Mouse (Mus musculus) forebrain, embryonic 14.5 days (tissue): ENCODE measurements around the gene F10. TPM values are rescaled to one million over a fixed set of nuclear protein-coding genes. Genes with fewer than 3 reads are reported as not detected.
"Not testable (repeated sequence)": the region's sequence is repeated elsewhere in the genome, so short reads cannot be mapped to it uniquely, and the experiment has no call there.

Experiments
- ATAC-seq: fragments of 200-750 bp; cut with Nextera tagmentation; 2 replicates; pipeline ENCODE4 v1.8.0; 2017; ENCODE audit warnings: mild to moderate bottlenecking, moderate library complexity
- DNase-seq: peaks from one replicate; pipeline ENCODE4 v3.0.0-alpha.2; 2015; ENCODE audit warnings: low spot score
- H3K27ac ChIP-seq: fragments of 300-500 bp; sonication (generic); 2 replicates; pipeline ENCODE4 v1.5.1; 2014; ENCODE audit warnings: low read depth, mild to moderate bottlenecking, control low read depth, low read length, moderate library complexity
- H3K27me3 ChIP-seq: fragments of 300-500 bp; sonication (generic); replicated peaks from 2 replicates; pipeline ENCODE4 v1.6.1; 2014; ENCODE audit warnings: low read length, control low read depth, mixed read lengths; ENCODE audit not compliant: control insufficient read depth, insufficient read depth
- H3K36me3 ChIP-seq: fragments of 300-500 bp; sonication (generic); 2 replicates; pipeline ENCODE4 v1.6.1; 2014; ENCODE audit warnings: low read length, control low read depth; ENCODE audit not compliant: control insufficient read depth, insufficient read depth
- H3K4me1 ChIP-seq: fragments of 300-500 bp; sonication (generic); 2 replicates; pipeline ENCODE4 v1.6.1; 2014; ENCODE audit warnings: antibody characterized with exemption, low read length, control low read depth; ENCODE audit not compliant: control insufficient read depth, insufficient read depth
- H3K4me2 ChIP-seq: fragments of 300-500 bp; sonication (generic); 2 replicates; pipeline ENCODE4 v1.6.1; 2014; ENCODE audit warnings: mild to moderate bottlenecking, control low read depth, low read length
- H3K4me3 ChIP-seq: fragments of 300-500 bp; sonication (generic); 2 replicates; pipeline ENCODE4 v1.5.1; 2014; ENCODE audit warnings: low read depth, low read length, control low read depth
- H3K9ac ChIP-seq: fragments of 300-500 bp; sonication (generic); 2 replicates; pipeline ENCODE4 v1.6.1; 2014; ENCODE audit warnings: mild to moderate bottlenecking, low read length, control low read depth, moderate library complexity
- H3K9me3 ChIP-seq: fragments of 300-500 bp; sonication (generic); replicated peaks from 2 replicates; pipeline ENCODE4 v1.6.1; 2016; ENCODE audit warnings: low read length, control low read depth, mixed read lengths; ENCODE audit not compliant: control insufficient read depth
- WGBS: fragments of 180-500 bp; shearing (Covaris S2); extraction: QIAGEN DNeasy Blood & Tissue Kit; methylation state at CpG from one replicate; pipeline ENCODE4 v1.1.7; 2014; 5-methylcytosine and 5-hydroxymethylcytosine counted together
- polyA plus RNA-seq: library from polyadenylated mRNA; unstranded; fragments of >200 nt; fragmentation: Nextera tagmentation; extraction: Ambion mirVana; gene quantifications from 2 replicates; pipeline ENCODE4 v1.2.1, GENCODE M21; 2014

F10 gene
- polyA plus RNA-seq, 1 experiment from 2014 or later = not detected

DNA sequence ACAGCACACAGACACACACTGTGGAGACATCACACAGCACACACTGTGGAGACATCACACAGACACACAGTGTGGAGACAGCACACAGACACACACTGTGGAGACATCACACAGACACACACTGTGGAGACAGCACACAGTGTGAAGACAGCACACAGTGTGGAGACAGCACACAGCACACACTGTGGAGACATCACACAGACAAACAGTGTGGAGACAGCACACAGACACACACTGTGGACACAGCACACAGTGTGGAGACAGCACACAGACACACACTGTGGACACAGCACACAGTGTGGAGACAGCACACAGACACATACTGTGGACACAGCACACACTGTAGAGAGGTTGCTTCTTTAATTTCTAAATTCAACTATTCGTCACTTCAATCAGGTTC is 38.5 kb downstream of the F10 start:
- H3K9me3 ChIP-seq, H3K27ac ChIP-seq, DNase-seq, ATAC-seq, H3K27me3 ChIP-seq, H3K4me2 ChIP-seq, H3K4me3 ChIP-seq, H3K9ac ChIP-seq, H3K4me1 ChIP-seq: not testable (repeated sequence)
- peaks cover 80% of the 10 kb centered on the region for H3K36me3 ChIP-seq
- WGBS = 88% methylated on average over 1 of the region's 1 CpGs

DNA sequence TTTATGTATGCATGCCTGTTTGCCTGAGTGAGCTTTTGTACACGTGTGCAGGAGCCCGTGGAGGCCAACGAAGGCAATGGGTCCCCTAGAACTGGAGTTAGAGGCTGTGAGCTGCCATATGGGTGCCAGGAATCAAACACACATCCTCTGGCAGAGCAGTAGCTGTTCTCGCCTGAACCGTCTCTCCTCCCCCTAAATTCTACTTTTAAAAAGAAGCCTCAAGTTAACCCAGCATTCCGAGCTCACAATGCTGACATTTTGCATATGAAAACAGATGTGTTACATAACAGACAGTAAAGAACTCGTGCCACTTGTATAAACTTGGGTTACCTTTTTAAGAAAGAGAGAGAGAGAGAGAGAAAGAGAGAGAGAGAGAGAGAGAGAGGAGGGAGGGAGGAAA is 40.4 kb downstream of the F10 start:
- DNase-seq = no peak
- 84% methylated on average over 7 of the region's 7 CpGs for WGBS

DNA sequence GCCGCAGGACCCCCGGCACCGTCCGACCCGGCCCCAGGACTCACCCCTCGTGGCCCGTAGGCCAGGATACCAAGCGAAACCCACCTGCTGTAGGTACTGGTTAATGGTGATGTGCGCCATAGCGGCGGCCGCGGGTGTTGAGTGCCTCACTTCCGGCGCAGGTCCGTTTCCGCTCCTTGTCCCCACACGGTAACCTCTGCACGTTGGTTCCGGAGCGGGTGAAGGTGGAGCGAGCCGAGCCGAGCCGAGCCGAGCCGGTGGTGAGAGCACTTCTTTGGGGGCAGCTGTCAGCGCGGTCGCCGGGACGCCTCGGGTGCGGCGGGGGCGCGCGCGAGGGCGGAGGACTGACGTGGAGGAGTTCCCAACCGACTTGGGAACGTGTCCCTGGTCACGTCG is 67.6 kb downstream of the F10 start:
- DNase-seq = peak; percentile 90
- H3K27me3 ChIP-seq = no peaks in the 10 kb centered on the region
- 0 out of 2 replicates have a peak, but pooled peaks cover 8% of the 10 kb centered on the region for H3K36me3 ChIP-seq
- peak; percentile 79 for ATAC-seq
- under 1% methylated on average over 42 of the region's 45 CpGs for WGBS
- H3K27ac ChIP-seq = peak overlapping the region; percentile 91
- peaks cover 11% of the 10 kb centered on the region for H3K4me1 ChIP-seq
- peak overlapping the region; percentile 87 for H3K9ac ChIP-seq
- H3K4me3 ChIP-seq = peak overlapping the region; percentile 98
- peak overlapping the region; percentile 94 for H3K4me2 ChIP-seq
- H3K9me3 ChIP-seq = no peaks in the 10 kb centered on the region

More for the DNA sequence above, 40.4 kb downstream of the F10 start:
- peaks cover 100% of the 10 kb centered on the region for H3K36me3 ChIP-seq
- H3K9me3 ChIP-seq = no peaks in the 10 kb centered on the region
- H3K9ac ChIP-seq = no peak overlapping the region
- no peaks in the 10 kb centered on the region for H3K4me1 ChIP-seq
- no peak overlapping the region for H3K4me2 ChIP-seq
- H3K4me3 ChIP-seq = no peak overlapping the region
- H3K27ac ChIP-seq = no peak overlapping the region
- no peaks in the 10 kb centered on the region for H3K27me3 ChIP-seq
- ATAC-seq = no peak

- WGBS = under 1% methylated on average over 60 of the region's 87 CpGs
- no peaks in the 10 kb centered on the region for H3K27me3 ChIP-seq
- H3K9me3 ChIP-seq = no peaks in the 10 kb centered on the region
- H3K4me1 ChIP-seq = peaks cover 11% of the 10 kb centered on the region
- H3K4me3 ChIP-seq = peak within 1 kb of the TSS; percentile 98
- H3K27ac ChIP-seq = peak within 1 kb of the TSS; percentile 91
- H3K36me3 ChIP-seq = 0 out of 2 replicates have a peak, but pooled peaks cover 2% of the 10 kb centered on the region
- ATAC-seq (peak; percentile 95), DNase-seq (peak; percentile 99)
- peak within 1 kb of the TSS; percentile 94 for H3K4me2 ChIP-seq
- peak within 1 kb of the TSS; percentile 92 for H3K9ac ChIP-seq
Measured at GRCm38 (mm10) chr8:13105087-13105881, 68.2 kb downstream of the F10 start, which contains the start of the genes Pcid2 and Cul4a. Gene Pcid2, minus strand, starts transcription at chr8:13105459. Gene Cul4a, plus strand, starts transcription at chr8:13105621.

GRCm38 (mm10) chr8:13105908-13106551 is 68.9 kb downstream of the F10 start:
- ATAC-seq (peak; percentile 51), DNase-seq (peak; percentile 8)
- Histone ChIP-seq H3K4me2 (peak overlapping the region; percentile 94), H3K9ac (peak overlapping the region; percentile 92), H3K4me1 (peaks cover 11% of the 10 kb centered on the region), H3K36me3 (no peaks in the 10 kb centered on the region), H3K27me3 (no peaks in the 10 kb centered on the region), H3K27ac (peak overlapping the region; percentile 91), H3K9me3 (no peaks in the 10 kb centered on the region), H3K4me3 (peak overlapping the region; percentile 98)
- WGBS = under 1% methylated on average over 58 of the region's 63 CpGs

Other genes starting within 250 kb of the F10 start
- 85.2 and 130 TPM in 2 replicates for gene Mcf2l, start 163.5 kb upstream of the F10 start, polyA plus RNA-seq
- gene F7, start 11.3 kb upstream of the F10 start, polyA plus RNA-seq = not detected in 2 replicates
- 1.3 and 1.6 TPM in 2 replicates for gene Proz, start 23.6 kb downstream of the F10 start, polyA plus RNA-seq
- gene Pcid2, start 68.2 kb downstream of the F10 start, polyA plus RNA-seq = 35.6 and 39.8 TPM in 2 replicates
- gene Cul4a, start 68.3 kb downstream of the F10 start, polyA plus RNA-seq = 66.4 and 72.0 TPM in 2 replicates
- 267 and 274 TPM in 2 replicates for gene Lamp1, start 121.9 kb downstream of the F10 start, polyA plus RNA-seq
- gene Grtp1, start 163.3 kb downstream of the F10 start, polyA plus RNA-seq = 25.8 and 27.6 TPM in 2 replicates
- not detected in 2 replicates for gene Adprhl1, start 216.9 kb downstream of the F10 start, polyA plus RNA-seq